Mouse (Mus musculus): ENCODE measurements around the gene Ftcd.

DNA sequence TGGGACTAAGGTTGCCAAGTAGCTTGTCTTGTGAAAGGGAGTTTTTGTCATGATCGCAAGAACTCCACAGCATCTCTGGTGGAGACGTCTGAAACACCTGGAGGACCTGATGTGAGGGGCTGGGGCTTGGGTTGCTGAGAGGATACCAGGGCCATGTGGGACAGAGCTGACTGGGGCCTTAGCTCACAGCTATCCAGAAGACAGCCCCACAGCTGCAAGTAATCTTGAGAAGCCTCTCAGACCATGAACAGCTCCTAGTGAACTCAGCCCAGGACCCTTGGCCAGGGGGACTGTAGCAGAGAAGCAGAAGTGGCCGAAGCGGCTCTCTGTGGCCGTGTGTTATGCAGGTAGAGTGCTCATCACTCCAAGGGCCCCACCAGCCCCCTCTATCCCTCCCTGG, 59.1 kb downstream of the Ftcd start:
- TF ChIP-seq CTCF (IDR thresholded peaks at IDR 0.05; ENCODE audit: extremely low read depth, insufficient read length, insufficient replicate concordance, low read depth, low read length) (no peak), POLR2A (IDR thresholded peaks at IDR 0.05; ENCODE audit: low read depth, low read length) (no peak)

Measured in small intestine, adult 2 months (tissue).